Mouse (Mus musculus) liver, embryonic 14.5 days (tissue): ENCODE results near the gene Gm9732. TPM values are rescaled to one million over a fixed set of nuclear protein-coding genes. Genes with fewer than 3 reads are reported as not detected.
"Not testable (repeated sequence)": the region's sequence is repeated elsewhere in the genome, so short reads cannot be mapped to it uniquely, and the experiment has no call there.

Source experiments
- ATAC-seq: fragments of 200-750 bp; cut with Nextera tagmentation; 2 replicates; pipeline ENCODE4 v1.8.0; 2017; ENCODE audit warnings: moderate number of reproducible peaks, mild to moderate bottlenecking, moderate library complexity; ENCODE audit not compliant: insufficient read depth
- DNase-seq, 3 experiments: peaks; one replicate each; pipeline ENCODE4 v3.0.0-alpha.2; 2012 to 2013; ENCODE audit warnings: low read depth in 3 of 3, low spot score in 3 of 3
- H3K27ac ChIP-seq: fragments of 300-500 bp; sonication (generic); 2 replicates; pipeline ENCODE4 v1.5.1; 2014; ENCODE audit warnings: moderate library complexity, mild to moderate bottlenecking, control low read depth, inconsistent platforms
- H3K27me3 ChIP-seq: fragments of 300-500 bp; sonication (generic); 2 replicates; pipeline ENCODE4 v1.6.1; 2014; ENCODE audit warnings: mild to moderate bottlenecking, low read length, moderate library complexity; ENCODE audit not compliant: control insufficient read depth, insufficient read depth
- H3K36me3 ChIP-seq: fragments of 300-500 bp; sonication (generic); replicated peaks from 2 replicates; pipeline ENCODE4 v1.6.1; 2014; ENCODE audit warnings: low read depth; ENCODE audit not compliant: control insufficient read depth, insufficient read depth
- H3K4me1 ChIP-seq, 2 experiments: fragments of 200-500 bp in 1 of 2; fragments of 300-500 bp in 1 of 2; sonication (generic) in 1 of 2; replicated peaks; 2 replicates each; pipeline ENCODE4 v1.6.1; 2012 to 2014; ENCODE audit warnings: antibody characterized with exemption in 1 of 2, inconsistent platforms in 1 of 2, low read length in 1 of 2; ENCODE audit not compliant: control insufficient read depth in 2 of 2, insufficient read depth in 2 of 2
- H3K4me2 ChIP-seq: fragments of 300-500 bp; sonication (generic); 2 replicates; pipeline ENCODE4 v1.6.1; 2014; ENCODE audit warnings: low read depth, mild to moderate bottlenecking, control low read depth, moderate library complexity
- H3K4me3 ChIP-seq, 2 experiments: fragments of 200-500 bp in 1 of 2; fragments of 300-500 bp in 1 of 2; sonication (generic) in 1 of 2; 2 replicates each; pipeline ENCODE4 v1.5.1; 2012 to 2014; ENCODE audit warnings: low read depth in 2 of 2, low read length in 2 of 2, mild to moderate bottlenecking in 2 of 2, control low read depth in 1 of 2, inconsistent platforms in 1 of 2, moderate library complexity in 1 of 2; ENCODE audit not compliant: insufficient read depth in 1 of 2
- H3K9ac ChIP-seq: fragments of 300-500 bp; sonication (generic); replicated peaks from 2 replicates; pipeline ENCODE4 v1.6.1; 2014; ENCODE audit warnings: mild to moderate bottlenecking, control low read depth, moderate library complexity
- H3K9me3 ChIP-seq: fragments of 300-500 bp; sonication (generic); 2 replicates; pipeline ENCODE4 v1.6.1; 2016; ENCODE audit warnings: low read length, mixed read lengths; ENCODE audit not compliant: control insufficient read depth
- WGBS: fragments of 180-500 bp; shearing (Covaris S2); extraction: QIAGEN DNeasy Blood & Tissue Kit; methylation state at CpG from one replicate; pipeline ENCODE4 v1.1.7; 2014; ENCODE audit not compliant: insufficient replicate concordance; 5-methylcytosine and 5-hydroxymethylcytosine counted together
- polyA plus RNA-seq, 2 experiments: library from polyadenylated mRNA; depleted of rRNA in 1 of 2; stranded (reverse) in 1 of 2; unstranded in 1 of 2; fragments of >200 nt; fragmentation: Nextera tagmentation in 1 of 2; extraction: Ambion mirVana in 1 of 2; gene quantifications; 2 replicates each; pipeline versions ENCODE4 v1.2.1 to v1.2.3; 2012 to 2014

The Gm9732 gene
- polyA plus RNA-seq, 2 experiments, result not detected

GRCm38 (mm10) chr14:43268521-43269084 lies 6.2 kb upstream of the Gm9732 start:
- H3K4me1 ChIP-seq, H3K9me3 ChIP-seq, H3K4me2 ChIP-seq, H3K4me3 ChIP-seq, DNase-seq, H3K27me3 ChIP-seq, H3K36me3 ChIP-seq, H3K9ac ChIP-seq, H3K27ac ChIP-seq, ATAC-seq: not testable (repeated sequence)
- WGBS, result 18% methylated on average over 2 of the region's 2 CpGs

- H3K4me3 ChIP-seq, H3K36me3 ChIP-seq, H3K4me1 ChIP-seq, H3K27ac ChIP-seq, DNase-seq, ATAC-seq, H3K9me3 ChIP-seq, H3K4me2 ChIP-seq, H3K9ac ChIP-seq, H3K27me3 ChIP-seq: not testable (repeated sequence)
- 53% methylated on average over 3 of the region's 3 CpGs for WGBS
Measured at GRCm38 (mm10) chr14:43269211-43269610, 5.6 kb upstream of the Gm9732 start.

GRCm38 (mm10) chr14:43273161-43273560 lies 1.7 kb upstream of the Gm9732 start:
- not testable (repeated sequence) for H3K4me3 ChIP-seq, H3K4me1 ChIP-seq, H3K9me3 ChIP-seq, ATAC-seq, H3K27ac ChIP-seq, H3K4me2 ChIP-seq, DNase-seq, H3K27me3 ChIP-seq, H3K9ac ChIP-seq, H3K36me3 ChIP-seq
- WGBS, result 58% methylated on average over 1 of the region's 1 CpGs

- H3K4me2 ChIP-seq, H3K27me3 ChIP-seq, H3K9ac ChIP-seq, H3K27ac ChIP-seq, ATAC-seq, H3K9me3 ChIP-seq, DNase-seq, H3K36me3 ChIP-seq, H3K4me3 ChIP-seq, H3K4me1 ChIP-seq: not testable (repeated sequence)
- 53% methylated on average over 1 of the region's 1 CpGs for WGBS
Measured at GRCm38 (mm10) chr14:43275752-43276151, 916 bp downstream of the Gm9732 start.

- DNase-seq, H3K9me3 ChIP-seq, H3K27me3 ChIP-seq, H3K9ac ChIP-seq, H3K4me2 ChIP-seq, H3K27ac ChIP-seq, H3K4me1 ChIP-seq, ATAC-seq, H3K4me3 ChIP-seq, H3K36me3 ChIP-seq: not testable (repeated sequence)
- WGBS, result 38% methylated on average over 2 of the region's 2 CpGs
Measured at GRCm38 (mm10) chr14:43277468-43277867, 2.6 kb downstream of the Gm9732 start.

GRCm38 (mm10) chr14:43278146-43278545 lies 3.3 kb downstream of the Gm9732 start:
- not testable (repeated sequence) for H3K4me2 ChIP-seq, H3K27ac ChIP-seq, H3K36me3 ChIP-seq, H3K9ac ChIP-seq, DNase-seq, H3K27me3 ChIP-seq, H3K4me1 ChIP-seq, H3K9me3 ChIP-seq, H3K4me3 ChIP-seq, ATAC-seq
- 32% methylated on average over 4 of the region's 4 CpGs for WGBS

GRCm38 (mm10) chr14:43278681-43279080 lies 3.8 kb downstream of the Gm9732 start:
- H3K27me3 ChIP-seq, H3K27ac ChIP-seq, H3K9ac ChIP-seq, DNase-seq, H3K9me3 ChIP-seq, H3K36me3 ChIP-seq, H3K4me1 ChIP-seq, H3K4me2 ChIP-seq, ATAC-seq, H3K4me3 ChIP-seq: not testable (repeated sequence)
- 59% methylated on average over 3 of the region's 3 CpGs for WGBS

- H3K27ac ChIP-seq, H3K4me3 ChIP-seq, H3K9me3 ChIP-seq, H3K27me3 ChIP-seq, H3K36me3 ChIP-seq, DNase-seq, H3K4me1 ChIP-seq, ATAC-seq, H3K4me2 ChIP-seq, H3K9ac ChIP-seq: not testable (repeated sequence)
- WGBS, result 46% methylated on average over 3 of the region's 3 CpGs
Measured at GRCm38 (mm10) chr14:43293503-43293902, 18.7 kb downstream of the Gm9732 start, which contains the start of gene Gm8127. Gene Gm8127 (minus strand): TSS chr14:43293832.
